Mouse (Mus musculus): ENCODE results near the gene Nlgn1.

The Nlgn1 gene

GRCm38 (mm10) chr3:26095551-26095950, 236.7 kb downstream of the Nlgn1 start:
- DNase-seq (ENCODE audit: extremely low read depth, insufficient read length, low spot score) = no peak

GRCm38 (mm10) chr3:26069366-26069765, 262.9 kb downstream of the Nlgn1 start:
- no peak for DNase-seq (ENCODE audit: extremely low read depth, insufficient read length, low spot score)

GRCm38 (mm10) chr3:26050769-26051168, 281.5 kb downstream of the Nlgn1 start:
- DNase-seq (ENCODE audit: extremely low read depth, insufficient read length, low spot score) = no peak

- no peak for DNase-seq (ENCODE audit: extremely low read depth, insufficient read length, low spot score)
Observed at GRCm38 (mm10) chr3:26042966-26043365, 289.3 kb downstream of the Nlgn1 start.

GRCm38 (mm10) chr3:26039696-26040095, 292.6 kb downstream of the Nlgn1 start:
- no peak for DNase-seq (ENCODE audit: extremely low read depth, insufficient read length, low spot score)

- DNase-seq (ENCODE audit: extremely low read depth, insufficient read length, low spot score) = no peak
Observed at GRCm38 (mm10) chr3:26026025-26026424, 306.2 kb downstream of the Nlgn1 start.

GRCm38 (mm10) chr3:26023217-26023616, 309.0 kb downstream of the Nlgn1 start:
- no peak for DNase-seq (ENCODE audit: extremely low read depth, insufficient read length, low spot score)

- no peak for DNase-seq (ENCODE audit: extremely low read depth, insufficient read length, low spot score)
Observed at GRCm38 (mm10) chr3:26021632-26022184, 310.6 kb downstream of the Nlgn1 start.

- DNase-seq (ENCODE audit: extremely low read depth, insufficient read length, low spot score) = no peak
Observed at GRCm38 (mm10) chr3:26011310-26012078, 320.8 kb downstream of the Nlgn1 start.

GRCm38 (mm10) chr3:26002863-26003608, 329.2 kb downstream of the Nlgn1 start:
- DNase-seq (ENCODE audit: extremely low read depth, insufficient read length, low spot score) = no peak

GRCm38 (mm10) chr3:26002367-26002766, 329.9 kb downstream of the Nlgn1 start:
- no peak for DNase-seq (ENCODE audit: extremely low read depth, insufficient read length, low spot score)

- no peak for DNase-seq (ENCODE audit: extremely low read depth, insufficient read length, low spot score)
Observed at GRCm38 (mm10) chr3:25967546-25967945, 364.7 kb downstream of the Nlgn1 start.

- DNase-seq (ENCODE audit: extremely low read depth, insufficient read length, low spot score) = no peak
Observed at GRCm38 (mm10) chr3:25964237-25964636, 368.0 kb downstream of the Nlgn1 start.

- no peak for DNase-seq (ENCODE audit: extremely low read depth, insufficient read length, low spot score)
Observed at GRCm38 (mm10) chr3:25963568-25963967, 368.7 kb downstream of the Nlgn1 start.

- no peak for DNase-seq (ENCODE audit: extremely low read depth, insufficient read length, low spot score)
Observed at GRCm38 (mm10) chr3:25916535-25916934, 415.7 kb downstream of the Nlgn1 start.

- DNase-seq (ENCODE audit: extremely low read depth, insufficient read length, low spot score) = no peak
Observed at GRCm38 (mm10) chr3:25914365-25915065, 417.7 kb downstream of the Nlgn1 start.

GRCm38 (mm10) chr3:25903140-25903809, 429.0 kb downstream of the Nlgn1 start:
- no peak for DNase-seq (ENCODE audit: extremely low read depth, insufficient read length, low spot score)

GRCm38 (mm10) chr3:25897456-25897855, 434.8 kb downstream of the Nlgn1 start:
- no peak for DNase-seq (ENCODE audit: extremely low read depth, insufficient read length, low spot score)

GRCm38 (mm10) chr3:25884797-25885196, 447.5 kb downstream of the Nlgn1 start:
- no peak for DNase-seq (ENCODE audit: extremely low read depth, insufficient read length, low spot score)

GRCm38 (mm10) chr3:25869161-25869560, 463.1 kb downstream of the Nlgn1 start:
- DNase-seq (ENCODE audit: extremely low read depth, insufficient read length, low spot score) = no peak

GRCm38 (mm10) chr3:25858384-25858783, 473.9 kb downstream of the Nlgn1 start:
- no peak for DNase-seq (ENCODE audit: extremely low read depth, insufficient read length, low spot score)
